ENCODE assay signal across 21 mouse cellular contexts in the genomic region with DNA sequence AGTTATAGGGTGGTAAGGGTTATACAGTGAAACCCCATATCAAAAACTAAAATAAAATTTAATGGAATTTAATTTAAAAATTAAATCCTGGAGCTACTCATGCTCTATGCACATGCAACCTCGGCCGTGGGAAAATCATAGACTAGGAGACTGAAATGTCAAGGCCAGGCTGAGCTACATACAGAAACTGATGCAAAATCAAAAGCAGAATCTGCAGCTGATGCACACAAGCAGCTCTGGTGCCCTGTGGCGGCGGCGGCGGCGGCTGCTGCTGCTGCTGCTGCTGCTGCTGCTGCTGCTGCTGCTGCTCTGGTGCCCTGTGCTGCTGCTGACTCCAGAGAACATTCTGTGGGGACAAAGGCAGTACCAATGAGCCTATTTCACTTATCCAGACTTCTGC.
DNase-seq lines count a peak whose midpoint lies in the region; ATAC-seq and TF ChIP-seq lines count a peak whose summit lies in the region.
"Had no signal": no experiment of that assay in that cellular context is flagged by ENCODE, and none has a peak within 500 bp of the region (broad histone marks: within the 10 kb centered on the region; RNA-seq: fewer than 3 reads in every experiment).

No protein-coding gene starts in this region.

- no peak for TF ChIP-seq CTCF in kidney, adult 2 months (conservative IDR thresholded peaks at IDR 0.05; ENCODE audit: insufficient read depth, insufficient read length, low read depth, low read length)

- 88% methylated on average over 7 of the region's 7 CpGs for WGBS in forebrain, embryonic 11.5 days
- 89% methylated on average over 7 of the region's 7 CpGs for whole genome bisulfite sequencing in forebrain, embryonic 16.5 days
- 89% methylated on average over 7 of the region's 7 CpGs for WGBS in midbrain, embryonic 10.5 days
- WGBS in midbrain, embryonic 16.5 days, result 77% methylated on average over 7 of the region's 7 CpGs
- 61% methylated on average over 7 of the region's 7 CpGs for WGBS in midbrain, embryonic 15.5 days
- 96% methylated on average over 7 of the region's 7 CpGs for WGBS in kidney, adult 2 months

- no peak overlapping the region for H3K9ac ChIP-seq in forebrain, embryonic 11.5 days (ENCODE audit: low read length)
- no peak overlapping the region for H3K9ac ChIP-seq in forebrain, embryonic 16.5 days (replicated peaks; ENCODE audit: low read depth, low read length)
- H3K9ac ChIP-seq in midbrain, embryonic 16.5 days (ENCODE audit: low read depth, low read length), result no peak overlapping the region
- no peak overlapping the region for H3K9ac ChIP-seq in midbrain, embryonic 15.5 days
- H3K9ac ChIP-seq: embryonic facial prominence, embryonic 12.5 days; forebrain, embryonic 12.5 days; forebrain, postnatal 0 days; hindbrain, embryonic 15.5 days had no signal

- no peaks in the 10 kb centered on the region; the same call in 1 of the 2 replicates for H3K4me1 ChIP-seq in forebrain, embryonic 11.5 days (replicated peaks; ENCODE audit: control insufficient read depth, insufficient read depth, low read length)
- peaks cover 7% of the 10 kb centered on the region for H3K4me1 ChIP-seq in forebrain, embryonic 16.5 days (replicated peaks; ENCODE audit: control insufficient read depth, insufficient read depth, low read length)
- H3K4me1 ChIP-seq in midbrain, embryonic 10.5 days, result peaks cover 27% of the 10 kb centered on the region
- peaks cover 7% of the 10 kb centered on the region; the same call in 1 of the 2 replicates for H3K4me1 ChIP-seq in midbrain, embryonic 16.5 days (ENCODE audit: control insufficient read depth, insufficient read depth, low read length)
- peaks cover 19% of the 10 kb centered on the region for H3K4me1 ChIP-seq in midbrain, embryonic 15.5 days
- 0 out of 2 replicates have a peak, but pooled peaks cover 2% of the 10 kb centered on the region for H3K4me1 ChIP-seq in kidney, adult 2 months (ENCODE audit: control insufficient read depth, insufficient read depth, low read length)
- H3K4me1 ChIP-seq: embryonic facial prominence, embryonic 12.5 days; hindbrain, embryonic 15.5 days had no signal

- H3K9me3 ChIP-seq in forebrain, embryonic 11.5 days (ENCODE audit: control insufficient read depth, low read length), result no peaks in the 10 kb centered on the region
- no peaks in the 10 kb centered on the region for H3K9me3 ChIP-seq in forebrain, embryonic 16.5 days (ENCODE audit: control insufficient read depth, low read length)
- no peaks in the 10 kb centered on the region for H3K9me3 ChIP-seq in midbrain, embryonic 10.5 days (replicated peaks)
- H3K9me3 ChIP-seq in midbrain, embryonic 16.5 days (replicated peaks; ENCODE audit: control insufficient read depth, low read length, poor library complexity, severe bottlenecking), result no peaks in the 10 kb centered on the region
- no peaks in the 10 kb centered on the region for H3K9me3 ChIP-seq in midbrain, embryonic 15.5 days
- H3K9me3 ChIP-seq: embryonic facial prominence, embryonic 12.5 days; forebrain, embryonic 12.5 days; hindbrain, embryonic 15.5 days had no signal

- peaks cover 3% of the 10 kb centered on the region; the same call in 1 of the 2 replicates for H3K27me3 ChIP-seq in forebrain, embryonic 11.5 days (ENCODE audit: control insufficient read depth, insufficient read depth, low read length)
- H3K27me3 ChIP-seq in forebrain, embryonic 16.5 days (replicated peaks; ENCODE audit: control insufficient read depth, insufficient read depth, low read length), result no peaks in the 10 kb centered on the region
- 0 out of 2 replicates have a peak, but pooled peaks cover 4% of the 10 kb centered on the region for H3K27me3 ChIP-seq in midbrain, embryonic 10.5 days (ENCODE audit: low read depth, poor library complexity, severe bottlenecking)
- no peaks in the 10 kb centered on the region for H3K27me3 ChIP-seq in midbrain, embryonic 16.5 days (ENCODE audit: control insufficient read depth, insufficient read depth, low read depth, low read length)
- H3K27me3 ChIP-seq in midbrain, embryonic 15.5 days (replicated peaks), result no peaks in the 10 kb centered on the region
- H3K27me3 ChIP-seq in kidney, adult 2 months (replicated peaks; ENCODE audit: control insufficient read depth, insufficient read depth, low read length), result no peaks in the 10 kb centered on the region
- H3K27me3 ChIP-seq: embryonic facial prominence, embryonic 12.5 days; hindbrain, embryonic 15.5 days had no signal

- H3K4me2 ChIP-seq in forebrain, embryonic 11.5 days (ENCODE audit: low read depth, low read length, severe bottlenecking), result no peak overlapping the region
- no peak overlapping the region for H3K4me2 ChIP-seq in forebrain, embryonic 16.5 days (ENCODE audit: low read length)
- no peak overlapping the region for H3K4me2 ChIP-seq in midbrain, embryonic 16.5 days (ENCODE audit: low read length)
- H3K4me2 ChIP-seq in midbrain, embryonic 15.5 days, result no peak overlapping the region
- H3K4me2 ChIP-seq: embryonic facial prominence, embryonic 12.5 days; forebrain, embryonic 12.5 days; hindbrain, embryonic 15.5 days had no signal

- H3K27ac ChIP-seq in forebrain, embryonic 11.5 days (ENCODE audit: low read depth, low read length), result no peak overlapping the region
- H3K27ac ChIP-seq in forebrain, embryonic 16.5 days (ENCODE audit: low read length), result no peak overlapping the region
- peak overlapping the region; percentile 74; the same call in 1 of the 2 replicates for H3K27ac ChIP-seq in midbrain, embryonic 10.5 days (replicated peaks)
- H3K27ac ChIP-seq in midbrain, embryonic 16.5 days (ENCODE audit: low read length), result no peak overlapping the region
- 0 out of 2 replicates have a peak overlapping the region, but pooled peaks have one; percentile 21 for H3K27ac ChIP-seq in midbrain, embryonic 15.5 days
- no peak overlapping the region for H3K27ac ChIP-seq in kidney, adult 2 months (ENCODE audit: insufficient read depth, low read depth, low read length)
- H3K27ac ChIP-seq: embryonic facial prominence, embryonic 12.5 days; forebrain, embryonic 12.5 days; hindbrain, embryonic 15.5 days had no signal

- no peaks in the 10 kb centered on the region for H3K36me3 ChIP-seq in forebrain, embryonic 11.5 days (ENCODE audit: control insufficient read depth, insufficient read depth, low read length)
- no peaks in the 10 kb centered on the region for H3K36me3 ChIP-seq in forebrain, embryonic 16.5 days (ENCODE audit: control insufficient read depth, insufficient read depth)
- H3K36me3 ChIP-seq in midbrain, embryonic 10.5 days, result no peaks in the 10 kb centered on the region
- no peaks in the 10 kb centered on the region for H3K36me3 ChIP-seq in midbrain, embryonic 16.5 days (ENCODE audit: control insufficient read depth, insufficient read depth, low read length)
- no peaks in the 10 kb centered on the region for H3K36me3 ChIP-seq in midbrain, embryonic 15.5 days (replicated peaks)
- H3K36me3 ChIP-seq in kidney, adult 2 months (ENCODE audit: control insufficient read depth, insufficient read depth, low read length), result no peaks in the 10 kb centered on the region
- H3K36me3 ChIP-seq: embryonic facial prominence, embryonic 12.5 days; forebrain, embryonic 12.5 days; G1E; hindbrain, embryonic 15.5 days had no signal

- TF ChIP-seq POLR2A in kidney, adult 2 months (IDR thresholded peaks at IDR 0.05; ENCODE audit: low read depth, low read length), result no peak

- no peak for ATAC-seq in forebrain, embryonic 11.5 days (replicated peaks; ENCODE audit: low FRiP score)
- no peak for ATAC-seq in forebrain, embryonic 16.5 days
- ATAC-seq in midbrain, embryonic 16.5 days, result no peak
- no peak for ATAC-seq in midbrain, embryonic 15.5 days (replicated peaks)
- ATAC-seq: CD4-positive, CD25-positive, alpha-beta regulatory T cell, adult 4 months; forebrain, postnatal 0 days; intestine, postnatal 0 days had no signal

- peak; percentile 26 to 63 for DNase-seq in adrenal gland, adult (ENCODE audit: inconsistent age in 2 of 2, low spot score in 1 of 2)
- DNase-seq in adrenal gland, postnatal 25 days, result no peak
- DNase-seq in forebrain, embryonic 11.5 days (ENCODE audit: low spot score), result peak; percentile 45
- DNase-seq in midbrain, embryonic 10.5 days (ENCODE audit: low spot score), result no peak
- no peak for DNase-seq in kidney, adult 2 months
- DNase-seq: B cell, adult 2 months; cerebellum, adult 11-12 months; cerebellum, adult 9-10 months; cerebellum, postnatal 25 days; forebrain, postnatal 0 days; gastrocnemius, postnatal 14 days; heart, postnatal 14 days had no signal

- H3K4me3 ChIP-seq in forebrain, embryonic 11.5 days (ENCODE audit: low read depth, low read length), result no peak overlapping the region
- no peak overlapping the region for H3K4me3 ChIP-seq in forebrain, embryonic 16.5 days (replicated peaks; ENCODE audit: low read length)
- H3K4me3 ChIP-seq in midbrain, embryonic 10.5 days, result no peak overlapping the region
- no peak overlapping the region for H3K4me3 ChIP-seq in midbrain, embryonic 16.5 days (ENCODE audit: low read depth, low read length)
- H3K4me3 ChIP-seq in midbrain, embryonic 15.5 days, result no peak overlapping the region
- H3K4me3 ChIP-seq in kidney, adult 2 months (ENCODE audit: insufficient read depth, low read depth, low read length), result no peak overlapping the region
- H3K4me3 ChIP-seq: embryonic facial prominence, embryonic 12.5 days; forebrain, embryonic 12.5 days; hindbrain, embryonic 15.5 days had no signal

Comparison
In these comparisons a context has a peak if more than half of its experiments do, and no peak if none do; other contexts are left out.
1. DNase-seq: peak in adrenal gland, adult (2 of 2) and forebrain, embryonic 11.5 days (single experiment); none in adrenal gland, postnatal 25 days (single experiment), midbrain, embryonic 10.5 days (single experiment) and kidney, adult 2 months (single experiment).
2. H3K27ac ChIP-seq: peak in midbrain, embryonic 10.5 days (single experiment) and midbrain, embryonic 15.5 days (single experiment); none in forebrain, embryonic 11.5 days (single experiment), forebrain, embryonic 16.5 days (single experiment), midbrain, embryonic 16.5 days (single experiment) and kidney, adult 2 months (single experiment).